Mouse (Mus musculus): ENCODE data around the gene Mettl14. TPM values are rescaled to one million over a fixed set of nuclear protein-coding genes. Genes with fewer than 3 reads are reported as not detected.

Mettl14 gene
- polyA plus RNA-seq (2012; rRNA removed) = 12.2 and 12.6 TPM in 2 replicates

DNA sequence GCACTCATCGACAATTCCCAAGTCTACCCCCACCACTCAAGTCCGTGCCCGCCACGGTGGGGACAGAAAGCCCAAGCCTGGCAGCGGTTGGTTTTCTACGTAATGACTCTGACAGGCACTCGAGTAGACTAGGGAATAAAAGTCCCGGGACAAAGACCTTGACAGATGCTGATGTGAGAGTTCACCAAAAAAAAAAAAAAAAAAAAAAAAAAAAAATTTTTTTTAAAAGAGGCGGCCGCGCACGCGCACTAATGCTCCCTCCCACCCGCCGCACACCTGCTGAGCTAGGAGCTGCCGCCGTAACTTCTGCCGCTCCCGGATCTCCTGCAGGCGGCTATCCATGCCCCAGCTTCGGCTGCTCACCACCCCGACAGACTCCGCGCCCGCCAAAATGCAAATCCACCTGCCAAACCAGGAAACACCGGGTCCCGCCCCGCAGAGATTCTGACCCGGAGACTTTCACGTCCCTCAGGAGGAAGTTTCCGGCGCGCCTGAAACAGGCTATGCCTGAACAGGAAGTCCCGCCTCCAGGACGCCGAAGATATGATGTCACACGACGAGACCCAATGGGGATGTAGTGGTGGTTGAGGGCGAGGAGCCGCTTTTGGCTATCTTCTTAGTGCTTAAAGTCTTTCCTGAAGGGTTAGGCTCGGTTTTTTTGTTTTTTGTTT is at the start of gene Mettl14:
TSS of gene Mettl14 (minus strand) at position 623 of the 671 bp plus-strand sequence.
- H3K4me1 ChIP-seq (ENCODE audit: control insufficient read depth, insufficient read depth, low read length) = no peaks in the 10 kb centered on the region
- H3K27ac ChIP-seq (ENCODE audit: insufficient read depth, low read length) = peak within 1 kb of the TSS; percentile 93
- no peak for TF ChIP-seq CTCF (IDR thresholded peaks at IDR 0.05; ENCODE audit: extremely low read depth, insufficient read depth, low read length)
- TF ChIP-seq POLR2A (IDR thresholded peaks at IDR 0.05; ENCODE audit: extremely low read depth, insufficient read depth, low read length) = peak; percentile 93
- H3K4me3 ChIP-seq (ENCODE audit: insufficient read depth, low read length) = peak within 1 kb of the TSS; percentile 85

DNA sequence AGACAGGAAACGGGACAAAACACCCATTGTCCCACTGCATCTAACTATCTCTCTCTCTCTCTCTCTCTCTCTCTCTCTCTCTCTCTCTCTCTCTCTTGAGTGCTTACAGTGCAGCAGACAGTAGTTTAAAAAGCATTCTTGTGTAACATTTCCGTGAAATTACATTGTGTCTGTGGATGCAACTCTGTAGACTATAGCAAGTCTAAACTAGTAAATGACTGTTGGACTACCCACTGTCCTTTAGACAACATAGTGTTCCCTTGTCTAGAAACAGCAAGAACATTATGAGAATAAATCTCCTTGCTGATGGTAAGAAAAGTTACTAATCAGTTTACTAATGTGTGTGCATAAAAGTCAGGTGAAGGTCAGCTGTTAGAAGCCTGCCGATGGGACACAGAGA is 47.5 kb upstream of the Mettl14 start:
- Histone ChIP-seq H3K4me3 (ENCODE audit: insufficient read depth, low read length) (no peak overlapping the region), H3K4me1 (ENCODE audit: control insufficient read depth, insufficient read depth, low read length) (no peaks in the 10 kb centered on the region), H3K27ac (ENCODE audit: insufficient read depth, low read length) (no peak overlapping the region)
- TF ChIP-seq POLR2A (IDR thresholded peaks at IDR 0.05; ENCODE audit: extremely low read depth, insufficient read depth, low read length) (no peak), CTCF (IDR thresholded peaks at IDR 0.05; ENCODE audit: extremely low read depth, insufficient read depth, low read length) (no peak)

DNA sequence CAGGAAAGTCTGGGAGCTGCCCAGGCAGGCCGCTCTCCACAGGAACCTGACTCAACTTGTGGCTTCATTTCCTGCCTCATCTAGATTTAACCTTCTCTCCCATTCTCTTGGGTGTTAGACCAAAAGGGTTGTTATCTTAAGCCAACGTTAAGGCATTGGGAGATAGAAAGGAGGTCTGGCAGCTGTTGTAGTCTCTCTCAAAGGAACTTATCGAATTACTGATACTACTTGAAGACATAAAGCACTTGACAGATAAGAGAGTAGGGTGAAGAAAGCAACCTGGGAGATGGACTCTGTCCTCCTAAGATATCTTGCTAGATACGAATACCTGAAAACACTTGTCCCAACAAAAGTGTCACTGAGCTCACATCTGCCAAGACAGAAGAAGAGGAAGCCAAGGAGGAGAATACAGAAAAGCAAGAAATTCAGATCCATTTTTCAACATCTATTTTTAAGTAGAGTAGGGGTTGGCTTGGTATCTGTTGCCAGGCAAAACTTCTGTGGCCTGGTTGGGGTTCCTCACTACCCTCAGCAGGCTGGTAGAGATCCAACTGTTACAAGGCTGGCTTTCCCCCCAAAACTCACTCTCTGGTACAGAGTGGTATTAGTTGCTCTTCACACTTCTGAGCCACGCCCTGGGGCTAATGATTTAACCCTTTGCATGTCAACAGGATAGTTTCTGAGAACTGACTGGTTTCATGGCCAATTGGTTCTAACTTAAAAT is 46.2 kb upstream of the Mettl14 start:
- no peak overlapping the region for H3K27ac ChIP-seq (ENCODE audit: insufficient read depth, low read length)
- H3K4me3 ChIP-seq (ENCODE audit: insufficient read depth, low read length) = no peak overlapping the region
- TF ChIP-seq POLR2A (IDR thresholded peaks at IDR 0.05; ENCODE audit: extremely low read depth, insufficient read depth, low read length) = no peak
- TF ChIP-seq CTCF (IDR thresholded peaks at IDR 0.05; ENCODE audit: extremely low read depth, insufficient read depth, low read length) = no peak
- no peaks in the 10 kb centered on the region for H3K4me1 ChIP-seq (ENCODE audit: control insufficient read depth, insufficient read depth, low read length)

DNA sequence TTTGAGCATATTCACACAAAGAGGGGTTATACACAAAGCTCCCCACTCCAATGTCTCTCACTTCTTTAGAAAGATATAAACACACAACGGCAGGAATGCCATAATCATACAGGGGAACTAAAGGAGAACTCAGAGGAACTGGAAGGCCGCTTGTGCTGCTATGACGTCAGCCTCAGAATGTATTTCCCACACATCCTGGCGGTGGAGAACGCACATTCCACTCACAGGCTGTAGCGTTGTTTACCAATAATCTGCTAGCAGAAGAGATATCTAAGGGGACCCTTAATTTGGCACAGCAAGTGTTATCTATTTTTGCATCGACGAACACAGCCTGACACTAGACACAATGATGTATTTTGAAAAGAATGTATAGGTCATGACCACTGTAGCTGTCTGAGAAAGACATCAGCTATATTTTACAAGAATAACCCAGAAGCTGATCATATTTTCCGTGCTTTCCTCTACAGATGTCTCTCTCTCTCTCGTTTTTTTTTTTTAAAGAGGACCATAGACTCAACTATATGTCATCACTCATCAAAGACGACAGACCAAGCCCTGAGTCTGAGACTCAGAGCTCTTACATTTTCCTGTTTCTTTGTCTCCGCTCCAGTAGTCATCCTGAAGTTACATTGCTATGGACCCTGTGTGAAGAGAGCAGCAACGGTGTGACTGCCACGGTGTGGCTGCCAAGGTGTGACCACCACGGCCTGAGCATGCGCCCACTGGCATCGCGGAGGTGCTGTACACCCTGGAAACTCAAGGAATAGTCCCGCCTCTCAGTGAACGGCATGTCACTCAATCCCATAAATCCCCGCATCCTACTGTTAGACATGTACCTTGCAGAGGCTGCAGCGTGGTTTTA is 43.9 kb upstream of the Mettl14 start:
- H3K27ac ChIP-seq (ENCODE audit: insufficient read depth, low read length) = no peak overlapping the region
- H3K4me3 ChIP-seq (ENCODE audit: insufficient read depth, low read length) = no peak overlapping the region
- TF ChIP-seq CTCF (IDR thresholded peaks at IDR 0.05; ENCODE audit: extremely low read depth, insufficient read depth, low read length) = no peak
- TF ChIP-seq POLR2A (IDR thresholded peaks at IDR 0.05; ENCODE audit: extremely low read depth, insufficient read depth, low read length) = no peak
- no peaks in the 10 kb centered on the region for H3K4me1 ChIP-seq (ENCODE audit: control insufficient read depth, insufficient read depth, low read length)

DNA sequence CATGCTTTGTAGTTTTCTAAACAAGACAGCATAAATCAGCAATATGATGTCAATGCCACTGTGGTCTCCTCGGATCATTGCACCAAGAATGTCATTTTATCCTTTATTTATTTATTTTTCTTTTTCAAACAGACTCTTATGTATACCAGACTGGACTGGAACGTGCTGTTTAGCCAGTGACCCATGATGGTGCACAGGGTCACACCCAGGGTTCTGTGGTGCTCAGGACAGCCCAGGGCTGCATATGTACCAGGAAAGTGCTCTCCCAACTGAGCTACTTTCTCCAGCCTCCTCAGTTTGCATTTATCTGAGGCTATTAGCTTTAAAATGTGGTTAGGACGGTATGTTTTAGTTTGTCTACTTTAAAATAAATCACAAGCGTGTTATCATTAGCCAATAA is 42.1 kb upstream of the Mettl14 start:
- TF ChIP-seq CTCF (IDR thresholded peaks at IDR 0.05; ENCODE audit: extremely low read depth, insufficient read depth, low read length) (no peak), POLR2A (IDR thresholded peaks at IDR 0.05; ENCODE audit: extremely low read depth, insufficient read depth, low read length) (no peak)
- no peak overlapping the region for H3K4me3 ChIP-seq (ENCODE audit: insufficient read depth, low read length)
- H3K27ac ChIP-seq (ENCODE audit: insufficient read depth, low read length) = no peak overlapping the region
- no peaks in the 10 kb centered on the region for H3K4me1 ChIP-seq (ENCODE audit: control insufficient read depth, insufficient read depth, low read length)

DNA sequence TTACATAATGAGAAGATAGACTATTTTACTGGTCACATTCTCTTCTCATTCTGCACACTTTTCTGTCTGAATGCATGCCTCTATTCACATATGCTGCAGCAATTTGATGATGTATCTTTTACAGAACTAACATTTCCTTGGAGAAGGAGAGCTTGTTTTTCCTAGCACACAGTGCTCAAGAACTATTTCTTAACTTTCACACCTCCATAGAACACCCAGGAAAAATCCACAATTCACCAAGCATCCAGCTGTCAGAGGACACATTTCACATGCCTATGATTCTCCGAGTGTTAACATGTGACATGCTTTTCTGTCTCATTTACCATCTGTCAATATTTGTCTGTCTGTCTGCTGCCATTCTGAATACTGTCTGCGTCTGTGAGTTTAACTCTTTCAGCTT is 39.7 kb upstream of the Mettl14 start:
- no peak overlapping the region for H3K4me3 ChIP-seq (ENCODE audit: insufficient read depth, low read length)
- TF ChIP-seq CTCF (IDR thresholded peaks at IDR 0.05; ENCODE audit: extremely low read depth, insufficient read depth, low read length) = no peak
- TF ChIP-seq POLR2A (IDR thresholded peaks at IDR 0.05; ENCODE audit: extremely low read depth, insufficient read depth, low read length) = no peak

DNA sequence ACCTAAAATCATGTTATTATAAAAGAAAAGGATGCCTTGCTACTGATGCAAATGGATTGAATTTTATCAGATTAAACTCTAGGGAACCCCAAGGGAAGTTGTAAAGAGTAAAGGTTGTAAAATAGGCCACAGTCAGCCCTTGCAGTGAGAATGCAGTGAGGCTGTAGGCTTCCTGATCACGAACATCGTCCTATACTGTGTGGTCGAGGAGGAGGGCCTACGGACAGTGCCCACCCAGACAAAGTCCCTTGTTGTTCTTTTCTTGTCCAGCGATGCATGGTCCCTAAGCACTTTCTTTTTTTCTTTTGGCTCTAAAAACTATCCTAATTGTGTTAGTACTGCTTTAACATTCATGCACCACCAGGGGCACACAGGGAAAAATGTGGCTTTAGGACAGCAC is 27.3 kb upstream of the Mettl14 start:
- H3K4me3 ChIP-seq (ENCODE audit: insufficient read depth, low read length) = no peak overlapping the region

More for the DNA sequence above, 39.7 kb upstream of the Mettl14 start:
- Histone ChIP-seq H3K27ac (ENCODE audit: insufficient read depth, low read length) (no peak overlapping the region), H3K4me1 (ENCODE audit: control insufficient read depth, insufficient read depth, low read length) (no peaks in the 10 kb centered on the region)

DNA sequence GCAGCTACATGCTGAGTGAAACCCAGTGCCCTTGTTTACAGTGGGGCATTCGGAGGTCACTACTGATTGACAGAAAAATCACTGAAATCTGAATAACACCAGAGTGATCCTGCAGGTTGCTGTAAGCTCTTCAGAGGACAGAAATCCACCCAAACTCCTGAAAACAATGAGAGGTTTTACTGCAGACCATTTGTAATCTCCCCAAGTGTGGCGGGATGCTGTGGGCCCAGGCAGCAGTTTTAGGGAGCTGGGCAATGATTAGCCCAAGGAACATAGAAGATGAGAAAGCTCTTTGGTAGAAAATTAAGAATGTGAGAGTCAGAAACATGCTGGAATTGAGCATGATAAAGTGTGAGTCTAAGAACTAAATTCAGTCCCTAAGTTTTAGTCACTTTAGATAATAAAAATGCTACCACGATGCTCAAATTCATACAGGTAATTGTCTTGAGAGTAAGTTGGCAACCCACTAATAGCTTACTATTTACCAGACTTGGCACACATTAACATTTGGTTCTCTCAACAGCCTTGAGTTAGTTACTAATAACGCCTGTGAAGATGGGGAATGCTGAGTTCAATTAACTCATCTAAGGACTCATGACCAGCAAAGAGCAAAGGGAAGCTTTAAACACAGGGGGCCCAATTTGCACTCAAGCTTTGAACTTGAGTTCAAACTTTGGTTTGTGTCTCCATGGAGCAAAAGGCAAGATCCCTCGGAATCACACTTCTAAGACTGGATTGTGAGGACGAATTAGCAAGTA is 26.1 kb upstream of the Mettl14 start:
- TF ChIP-seq CTCF (IDR thresholded peaks at IDR 0.05; ENCODE audit: extremely low read depth, insufficient read depth, low read length) (no peak), POLR2A (IDR thresholded peaks at IDR 0.05; ENCODE audit: extremely low read depth, insufficient read depth, low read length) (no peak)
- H3K27ac ChIP-seq (ENCODE audit: insufficient read depth, low read length) = no peak overlapping the region
- no peak overlapping the region for H3K4me3 ChIP-seq (ENCODE audit: insufficient read depth, low read length)
- no peaks in the 10 kb centered on the region for H3K4me1 ChIP-seq (ENCODE audit: control insufficient read depth, insufficient read depth, low read length)

More for the DNA sequence above, 27.3 kb upstream of the Mettl14 start:
- H3K27ac ChIP-seq (ENCODE audit: insufficient read depth, low read length) = no peak overlapping the region
- no peaks in the 10 kb centered on the region for H3K4me1 ChIP-seq (ENCODE audit: control insufficient read depth, insufficient read depth, low read length)
- no peak for TF ChIP-seq CTCF (IDR thresholded peaks at IDR 0.05; ENCODE audit: extremely low read depth, insufficient read depth, low read length)
- TF ChIP-seq POLR2A (IDR thresholded peaks at IDR 0.05; ENCODE audit: extremely low read depth, insufficient read depth, low read length) = no peak

DNA sequence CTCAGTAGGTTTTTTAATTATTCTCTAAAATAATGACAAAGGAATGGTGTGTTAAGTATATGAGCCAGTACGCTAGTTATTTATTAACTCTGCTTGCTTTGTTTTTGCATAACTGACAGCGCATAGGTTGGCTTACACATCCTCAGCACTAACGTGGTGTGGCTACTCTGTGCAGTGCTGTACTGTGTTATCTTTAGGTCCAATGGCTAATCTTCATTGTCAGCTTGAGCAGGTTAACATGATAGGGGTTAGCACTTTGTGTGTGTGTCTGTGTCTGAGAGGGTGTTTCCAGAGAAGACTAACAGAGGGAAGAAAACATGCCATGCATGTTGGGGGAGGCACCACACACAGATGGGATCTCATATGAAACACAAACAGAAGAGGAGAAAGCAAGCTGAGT is 19.0 kb upstream of the Mettl14 start:
- Histone ChIP-seq H3K4me3 (ENCODE audit: insufficient read depth, low read length) (no peak overlapping the region), H3K27ac (ENCODE audit: insufficient read depth, low read length) (no peak overlapping the region), H3K4me1 (ENCODE audit: control insufficient read depth, insufficient read depth, low read length) (no peaks in the 10 kb centered on the region)
- TF ChIP-seq POLR2A (IDR thresholded peaks at IDR 0.05; ENCODE audit: extremely low read depth, insufficient read depth, low read length) = no peak
